Mouse (Mus musculus) ES-E14 (cell line): Measurements from ENCODE around the gene Cth.

Experiments
- ZC3H11A ChIP-seq: IDR thresholded peaks from 2 replicates; pipeline ENCODE4 v1.6.1; 2012; ENCODE audit warnings: low read depth, mild to moderate bottlenecking, inconsistent platforms, low read length, borderline replicate concordance
- ZNF384 ChIP-seq: IDR thresholded peaks from 2 replicates; pipeline ENCODE4 v1.6.1; 2012; ENCODE audit warnings: low read depth, low read length, inconsistent platforms

DNA sequence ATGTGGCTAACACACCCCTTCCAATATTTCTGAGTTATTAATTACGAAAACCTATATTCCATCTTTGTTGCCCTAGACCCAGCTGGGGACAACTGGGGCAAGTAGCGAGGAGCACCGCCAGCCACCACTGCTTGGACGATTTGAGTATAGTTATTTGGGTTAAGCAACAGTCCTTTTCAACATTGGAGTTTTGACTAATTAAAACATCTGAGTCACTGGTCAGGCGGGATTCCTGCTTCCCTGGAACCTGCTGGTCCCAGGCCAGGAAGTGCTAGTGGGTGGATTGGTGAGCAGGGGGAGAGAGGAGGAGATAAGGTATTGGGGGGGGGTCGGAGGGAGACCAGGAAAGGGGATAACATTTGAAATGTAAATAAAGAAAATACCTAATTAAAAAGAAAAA, 59.4 kb downstream of the Cth start:
- no peak for TF ChIP-seq ZC3H11A
- TF ChIP-seq ZNF384 = no peak
